Mouse (Mus musculus) E14TG2a.4 (cell line): ENCODE data around the gene Epyc.

Source experiments
- CTCF ChIP-seq: conservative IDR thresholded peaks from 2 replicates; pipeline ENCODE4 v1.5.1; 2014; ENCODE audit warnings: low read length
- NANOG ChIP-seq: IDR thresholded peaks from 2 replicates; pipeline ENCODE4 v1.6.1; 2014; ENCODE audit warnings: borderline replicate concordance, low read length, mixed read lengths
- POU5F1 ChIP-seq: IDR thresholded peaks from 2 replicates; pipeline ENCODE4 v1.6.1; 2014; ENCODE audit warnings: low read length, borderline replicate concordance

DNA sequence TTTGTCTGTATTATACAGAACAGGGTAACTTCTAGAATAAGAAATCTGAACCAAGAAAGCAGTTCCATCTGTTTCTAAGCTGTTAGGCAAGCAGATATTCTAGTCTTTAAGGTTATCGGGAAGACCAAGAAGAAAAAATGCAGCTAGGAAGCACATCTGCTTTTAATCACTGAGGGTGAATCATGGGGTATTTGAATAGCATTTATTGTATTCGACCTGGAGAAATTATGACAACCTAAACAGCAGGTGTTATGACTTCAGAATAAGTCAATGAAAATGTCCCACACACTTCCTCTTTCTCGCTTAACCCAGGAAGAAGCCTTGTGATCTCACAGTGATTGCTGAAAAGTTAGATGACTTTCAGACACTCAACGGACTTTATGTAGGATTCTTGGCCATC, 18.8 kb upstream of the Epyc start:
- TF ChIP-seq CTCF: no peak
- TF ChIP-seq NANOG: no peak
- TF ChIP-seq POU5F1: no peak
